Mouse (Mus musculus): ENCODE results near the gene Dlx3.

DNA sequence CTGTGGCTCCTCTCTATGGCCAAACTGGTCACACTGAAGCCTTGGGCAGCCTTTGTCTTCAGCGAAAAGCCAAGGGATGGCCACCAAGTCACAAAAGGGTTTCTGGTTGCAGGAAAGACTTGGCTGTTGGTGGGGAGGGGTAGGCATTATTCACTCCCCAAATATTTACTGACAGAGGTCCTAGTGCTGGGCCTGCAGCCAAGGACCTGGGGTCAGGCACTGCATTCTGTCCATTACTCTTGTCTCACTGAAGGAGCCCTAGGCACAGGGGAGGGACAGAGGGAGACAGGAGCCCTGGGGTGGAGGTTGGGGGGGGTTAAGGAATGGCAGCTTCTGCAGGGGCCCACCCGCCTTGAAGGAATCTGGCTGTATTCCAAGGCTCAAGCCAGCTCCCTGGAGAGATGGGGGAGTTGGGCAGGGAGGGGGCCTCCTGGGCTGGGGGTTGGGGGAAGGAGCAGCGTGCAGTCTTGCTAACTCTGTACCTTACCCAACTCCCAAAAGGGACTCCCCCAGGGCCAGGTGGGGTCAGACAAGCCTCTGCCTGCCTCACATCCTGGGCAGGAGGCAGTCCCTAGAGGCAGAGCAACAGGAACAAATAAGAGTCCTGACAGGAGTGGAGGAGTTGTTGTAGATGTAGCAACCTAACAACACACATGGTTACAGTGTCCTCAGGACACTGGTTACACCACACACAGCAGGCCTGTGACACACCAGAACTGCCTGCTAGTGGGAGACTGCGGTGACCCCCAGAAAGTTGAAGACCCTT, 23.1 kb upstream of the Dlx3 start:
- TF ChIP-seq POLR2A (IDR thresholded peaks at IDR 0.05; ENCODE audit: low read depth, low read length) (no peak), CTCF (IDR thresholded peaks at IDR 0.05; ENCODE audit: extremely low read depth, insufficient read depth, insufficient read length, insufficient replicate concordance) (no peak)
